Mouse (Mus musculus) bone marrow, adult 2 months (tissue): ENCODE data around the gene Wdr73.

ENCODE experiments used
- CTCF ChIP-seq: fragments of 200-500 bp; IDR thresholded peaks from 2 replicates; pipeline ENCODE4 v1.5.1; 2011; ENCODE audit warnings: low read length, control low read depth; ENCODE audit not compliant: control insufficient read depth, insufficient read depth
- POLR2A ChIP-seq: fragments of 200-500 bp; IDR thresholded peaks from 2 replicates; pipeline ENCODE4 v1.6.1; 2011; ENCODE audit warnings: low read depth, mild to moderate bottlenecking, control low read depth, low read length, borderline replicate concordance; ENCODE audit not compliant: control insufficient read depth

DNA sequence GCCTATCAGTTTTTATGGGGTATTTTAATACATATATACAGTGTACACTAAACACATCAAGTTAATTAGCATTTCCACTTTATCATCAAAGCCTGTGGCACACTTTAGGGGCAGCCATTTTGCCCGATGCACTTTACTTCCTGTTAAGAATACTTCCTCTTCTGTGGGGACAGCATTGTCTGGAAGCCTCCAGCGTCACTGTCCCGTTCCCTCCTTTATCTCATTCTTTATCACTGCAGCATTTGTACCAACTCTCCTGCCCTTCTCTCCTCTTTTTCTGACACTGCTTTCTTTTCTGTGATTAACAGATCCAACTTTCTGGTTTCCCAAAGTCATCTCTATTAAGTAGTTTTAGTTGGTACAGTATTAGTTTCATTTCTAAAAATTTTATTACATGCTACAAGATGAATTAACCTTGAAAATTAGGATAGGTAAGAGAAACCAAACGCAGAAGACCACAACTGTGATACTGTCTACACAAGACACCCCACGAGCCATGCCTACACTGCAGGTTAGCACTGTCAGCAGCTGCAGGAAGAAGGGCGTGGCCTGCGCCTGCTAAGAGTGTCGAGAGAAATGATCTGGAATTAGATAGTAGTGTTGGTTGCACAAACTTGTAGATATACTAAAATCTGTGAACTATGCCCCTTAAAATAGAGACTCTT, 18.0 kb upstream of the Wdr73 start:
- TF ChIP-seq CTCF, result no peak
- TF ChIP-seq POLR2A, result no peak
